Mouse (Mus musculus): ENCODE data around the gene Csnk2a1. TPM values are rescaled to one million over a fixed set of nuclear protein-coding genes. Genes with fewer than 3 reads are reported as not detected.

Gene Csnk2a1
- polyA plus RNA-seq, 1 experiment from 2014 or later = 97.8 TPM

GRCm38 (mm10) chr2:152294541-152294940, 67.9 kb downstream of the Csnk2a1 start:
- peaks cover 20% of the 10 kb centered on the region for H3K4me1 ChIP-seq
- WGBS = 44% methylated on average over 5 of the region's 5 CpGs
- no peak overlapping the region for H3K27ac ChIP-seq (replicated peaks)
- H3K9ac ChIP-seq (replicated peaks) = peak overlapping the region; percentile 95
- 0 out of 2 replicates have a peak, but pooled peaks cover 5% of the 10 kb centered on the region for H3K36me3 ChIP-seq
- H3K4me2 ChIP-seq (replicated peaks) = peak overlapping the region; percentile 86
- H3K27me3 ChIP-seq = no peaks in the 10 kb centered on the region
- peak overlapping the region; percentile 97 for H3K4me3 ChIP-seq
- no peaks in the 10 kb centered on the region for H3K9me3 ChIP-seq
- ATAC-seq (ENCODE audit: low FRiP score, low read depth) = no peak

- no peak for ATAC-seq (ENCODE audit: low FRiP score, low read depth)
- H3K36me3 ChIP-seq = peaks cover 51% of the 10 kb centered on the region
These were observed 76.2 kb downstream of the Csnk2a1 start for GRCm38 (mm10) chr2:152302862-152303261.

GRCm38 (mm10) chr2:152303781-152304180, 77.1 kb downstream of the Csnk2a1 start:
- Histone ChIP-seq H3K27ac (replicated peaks) (no peak overlapping the region), H3K36me3 (peaks cover 61% of the 10 kb centered on the region), H3K4me3 (no peak overlapping the region), H3K4me1 (no peaks in the 10 kb centered on the region), H3K9me3 (no peaks in the 10 kb centered on the region), H3K27me3 (no peaks in the 10 kb centered on the region), H3K9ac (replicated peaks) (no peak overlapping the region), H3K4me2 (replicated peaks) (no peak overlapping the region)
- ATAC-seq (ENCODE audit: low FRiP score, low read depth) = no peak
- 78% methylated on average over 5 of the region's 5 CpGs for WGBS

More at GRCm38 (mm10) chr2:152302862-152303261, 76.2 kb downstream of the Csnk2a1 start:
- Histone ChIP-seq H3K4me2 (replicated peaks) (no peak overlapping the region), H3K4me3 (no peak overlapping the region), H3K27ac (replicated peaks) (no peak overlapping the region), H3K4me1 (no peaks in the 10 kb centered on the region), H3K27me3 (no peaks in the 10 kb centered on the region), H3K9ac (replicated peaks) (no peak overlapping the region), H3K9me3 (no peaks in the 10 kb centered on the region)
- 88% methylated on average over 2 of the region's 2 CpGs for WGBS

GRCm38 (mm10) chr2:152305480-152305879, 78.8 kb downstream of the Csnk2a1 start:
- H3K9me3 ChIP-seq = no peaks in the 10 kb centered on the region
- no peaks in the 10 kb centered on the region for H3K27me3 ChIP-seq
- H3K9ac ChIP-seq (replicated peaks) = no peak overlapping the region
- peaks cover 78% of the 10 kb centered on the region for H3K36me3 ChIP-seq
- ATAC-seq (ENCODE audit: low FRiP score, low read depth) = no peak
- H3K4me3 ChIP-seq = no peak overlapping the region
- H3K4me2 ChIP-seq (replicated peaks) = no peak overlapping the region
- H3K4me1 ChIP-seq = no peaks in the 10 kb centered on the region
- WGBS = 92% methylated on average over 6 of the region's 6 CpGs
- no peak overlapping the region for H3K27ac ChIP-seq (replicated peaks)

- Histone ChIP-seq H3K27ac (replicated peaks) (no peak overlapping the region), H3K9ac (replicated peaks) (no peak overlapping the region), H3K9me3 (no peaks in the 10 kb centered on the region), H3K4me3 (no peak overlapping the region), H3K36me3 (peaks cover 89% of the 10 kb centered on the region), H3K4me1 (no peaks in the 10 kb centered on the region), H3K27me3 (no peaks in the 10 kb centered on the region), H3K4me2 (replicated peaks) (no peak overlapping the region)
- whole genome bisulfite sequencing = 92% methylated on average over 3 of the region's 3 CpGs
- ATAC-seq (ENCODE audit: low FRiP score, low read depth) = no peak
These were observed 80.5 kb downstream of the Csnk2a1 start for GRCm38 (mm10) chr2:152307186-152307585.

GRCm38 (mm10) chr2:152312996-152313395, 86.4 kb downstream of the Csnk2a1 start:
- no peak overlapping the region for H3K9ac ChIP-seq (replicated peaks)
- no peak overlapping the region for H3K4me2 ChIP-seq (replicated peaks)
- WGBS = 90% methylated on average over 7 of the region's 7 CpGs
- no peaks in the 10 kb centered on the region for H3K4me1 ChIP-seq
- H3K27ac ChIP-seq (replicated peaks) = no peak overlapping the region
- ATAC-seq (ENCODE audit: low FRiP score, low read depth) = no peak
- peaks cover 94% of the 10 kb centered on the region for H3K36me3 ChIP-seq
- H3K27me3 ChIP-seq = no peaks in the 10 kb centered on the region
- no peaks in the 10 kb centered on the region for H3K9me3 ChIP-seq
- H3K4me3 ChIP-seq = no peak overlapping the region

- Histone ChIP-seq H3K36me3 (peaks cover 93% of the 10 kb centered on the region), H3K4me1 (no peaks in the 10 kb centered on the region), H3K4me3 (no peak overlapping the region), H3K9ac (replicated peaks) (no peak overlapping the region), H3K9me3 (no peaks in the 10 kb centered on the region), H3K27me3 (no peaks in the 10 kb centered on the region), H3K27ac (replicated peaks) (no peak overlapping the region), H3K4me2 (replicated peaks) (no peak overlapping the region)
- ATAC-seq (ENCODE audit: low FRiP score, low read depth) = no peak
- WGBS = 90% methylated on average over 6 of the region's 6 CpGs
These were observed 87.3 kb downstream of the Csnk2a1 start for GRCm38 (mm10) chr2:152313926-152314325.

GRCm38 (mm10) chr2:152317054-152317453, 90.4 kb downstream of the Csnk2a1 start:
- no peak overlapping the region for H3K4me2 ChIP-seq (replicated peaks)
- H3K9me3 ChIP-seq = no peaks in the 10 kb centered on the region
- no peaks in the 10 kb centered on the region for H3K27me3 ChIP-seq
- H3K9ac ChIP-seq (replicated peaks) = no peak overlapping the region
- 89% methylated on average over 6 of the region's 6 CpGs for WGBS
- no peaks in the 10 kb centered on the region for H3K4me1 ChIP-seq
- H3K4me3 ChIP-seq = no peak overlapping the region
- no peak overlapping the region for H3K27ac ChIP-seq (replicated peaks)
- H3K36me3 ChIP-seq = peaks cover 91% of the 10 kb centered on the region
- no peak for ATAC-seq (ENCODE audit: low FRiP score, low read depth)

- H3K9me3 ChIP-seq = no peaks in the 10 kb centered on the region
- WGBS = 92% methylated on average over 5 of the region's 5 CpGs
- H3K36me3 ChIP-seq = peaks cover 95% of the 10 kb centered on the region
- H3K27me3 ChIP-seq = no peaks in the 10 kb centered on the region
- no peak overlapping the region for H3K9ac ChIP-seq (replicated peaks)
- no peak overlapping the region for H3K4me2 ChIP-seq (replicated peaks)
- no peaks in the 10 kb centered on the region for H3K4me1 ChIP-seq
- ATAC-seq (ENCODE audit: low FRiP score, low read depth) = no peak
- no peak overlapping the region for H3K4me3 ChIP-seq
- H3K27ac ChIP-seq (replicated peaks) = no peak overlapping the region
These were observed 94.9 kb downstream of the Csnk2a1 start for GRCm38 (mm10) chr2:152321558-152321957.

GRCm38 (mm10) chr2:152322198-152322597, 95.6 kb downstream of the Csnk2a1 start:
- WGBS = 89% methylated on average over 6 of the region's 6 CpGs

GRCm38 (mm10) chr2:152323971-152324370, 97.3 kb downstream of the Csnk2a1 start:
- Histone ChIP-seq H3K9me3 (no peaks in the 10 kb centered on the region), H3K27ac (replicated peaks) (no peak overlapping the region), H3K36me3 (peaks cover 97% of the 10 kb centered on the region), H3K9ac (replicated peaks) (no peak overlapping the region), H3K4me1 (no peaks in the 10 kb centered on the region), H3K27me3 (no peaks in the 10 kb centered on the region), H3K4me3 (no peak overlapping the region), H3K4me2 (replicated peaks) (no peak overlapping the region)
- WGBS = 96% methylated on average over 14 of the region's 14 CpGs
- ATAC-seq (ENCODE audit: low FRiP score, low read depth) = no peak

More at GRCm38 (mm10) chr2:152322198-152322597, 95.6 kb downstream of the Csnk2a1 start:
- Histone ChIP-seq H3K4me2 (replicated peaks) (no peak overlapping the region), H3K4me3 (no peak overlapping the region), H3K36me3 (peaks cover 96% of the 10 kb centered on the region), H3K27me3 (no peaks in the 10 kb centered on the region), H3K9ac (replicated peaks) (no peak overlapping the region), H3K4me1 (no peaks in the 10 kb centered on the region), H3K27ac (replicated peaks) (no peak overlapping the region), H3K9me3 (no peaks in the 10 kb centered on the region)
- ATAC-seq (ENCODE audit: low FRiP score, low read depth) = no peak

- WGBS = 91% methylated on average over 3 of the region's 3 CpGs
These were observed 98.2 kb downstream of the Csnk2a1 start for GRCm38 (mm10) chr2:152324842-152325241.

GRCm38 (mm10) chr2:152326157-152326556, 99.5 kb downstream of the Csnk2a1 start:
- ATAC-seq (ENCODE audit: low FRiP score, low read depth) = no peak
- no peak overlapping the region for H3K9ac ChIP-seq (replicated peaks)
- peaks cover 85% of the 10 kb centered on the region for H3K36me3 ChIP-seq

More at GRCm38 (mm10) chr2:152324842-152325241, 98.2 kb downstream of the Csnk2a1 start:
- H3K27ac ChIP-seq (replicated peaks) = no peak overlapping the region
- no peak overlapping the region for H3K9ac ChIP-seq (replicated peaks)
- no peak overlapping the region for H3K4me2 ChIP-seq (replicated peaks)
- no peak for ATAC-seq (ENCODE audit: low FRiP score, low read depth)
- H3K9me3 ChIP-seq = no peaks in the 10 kb centered on the region
- H3K27me3 ChIP-seq = no peaks in the 10 kb centered on the region
- H3K4me1 ChIP-seq = no peaks in the 10 kb centered on the region
- no peak overlapping the region for H3K4me3 ChIP-seq
- H3K36me3 ChIP-seq = peaks cover 97% of the 10 kb centered on the region

More at GRCm38 (mm10) chr2:152326157-152326556, 99.5 kb downstream of the Csnk2a1 start:
- H3K4me2 ChIP-seq (replicated peaks) = no peak overlapping the region
- H3K27me3 ChIP-seq = no peaks in the 10 kb centered on the region
- no peak overlapping the region for H3K4me3 ChIP-seq
- no peaks in the 10 kb centered on the region for H3K9me3 ChIP-seq
- WGBS = 93% methylated on average over 13 of the region's 13 CpGs
- peaks cover 10% of the 10 kb centered on the region for H3K4me1 ChIP-seq
- no peak overlapping the region for H3K27ac ChIP-seq (replicated peaks)
